Mouse (Mus musculus) cerebellum, adult 2 months (tissue): ENCODE results near the gene C1ql1.

Experiments used
- CTCF ChIP-seq: fragments of 200-500 bp; IDR thresholded peaks from 2 replicates; pipeline ENCODE4 v1.5.1; 2011; ENCODE audit warnings: low read depth, mild to moderate bottlenecking, control low read depth, low read length, moderate library complexity, borderline replicate concordance; ENCODE audit not compliant: insufficient read depth
- POLR2A ChIP-seq: fragments of 200-500 bp; IDR thresholded peaks from 2 replicates; pipeline ENCODE4 v1.6.1; 2011; ENCODE audit warnings: low read length, control low read depth, borderline replicate concordance; ENCODE audit not compliant: insufficient read depth

DNA sequence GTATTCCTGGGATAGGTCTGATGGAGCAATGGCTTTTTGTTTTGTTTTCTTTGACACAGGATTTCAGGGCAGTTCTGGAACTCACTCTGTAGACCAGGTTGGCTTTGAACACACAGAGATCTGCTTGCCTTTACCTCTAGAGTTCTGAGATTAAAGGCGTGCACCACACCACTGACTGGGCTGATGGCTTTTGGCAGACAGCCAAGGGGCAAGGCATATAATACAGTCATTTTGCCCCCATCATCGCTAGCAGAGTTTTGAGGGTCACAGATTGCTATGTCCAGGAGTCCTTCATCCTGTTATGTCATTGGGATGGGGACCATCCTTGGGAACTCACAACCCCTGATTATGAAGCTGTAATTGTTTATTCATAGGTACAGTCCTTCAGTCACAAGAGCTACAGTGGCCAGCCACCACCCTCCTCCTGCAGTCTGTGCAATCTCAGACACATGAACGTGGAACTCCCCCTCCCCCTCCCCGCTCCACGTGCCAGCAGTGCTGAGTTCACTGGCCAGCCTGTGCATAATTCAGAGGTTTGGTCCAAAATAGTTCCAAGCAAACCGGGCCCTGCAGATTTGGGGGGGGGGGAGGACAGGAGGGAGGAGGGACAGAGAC, 31.7 kb upstream of the C1ql1 start:
- no peak for TF ChIP-seq CTCF
- TF ChIP-seq POLR2A: no peak
